Mouse (Mus musculus) heart, adult 11 months (tissue): ENCODE measurements around the gene Mapkap1.

Source experiments
- DNase-seq: peaks from one replicate; pipeline ENCODE4 v3.0.0; 2022

Mapkap1 gene

GRCm38 (mm10) chr2:34533281-34533680 lies 126.7 kb downstream of the Mapkap1 start:
- DNase-seq, result peak; percentile 23

DNA sequence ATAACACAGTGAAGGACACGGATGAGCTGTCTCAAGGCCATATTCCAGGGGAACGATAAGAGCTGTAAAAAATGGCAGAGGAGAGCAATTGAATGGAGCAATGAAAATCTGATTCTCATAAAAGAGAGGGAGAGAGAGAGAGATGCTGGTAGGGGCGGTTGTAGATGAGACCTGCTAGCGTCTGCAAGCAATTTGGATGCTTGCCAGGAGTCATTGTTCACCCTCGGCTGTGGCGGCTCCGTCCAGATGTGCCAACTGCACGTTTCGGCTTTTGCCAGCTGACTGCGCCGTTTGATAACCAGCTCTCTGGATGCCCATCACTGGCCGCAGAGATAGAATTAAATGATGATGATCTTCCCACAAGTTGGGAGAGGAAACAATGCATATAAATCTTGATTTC lies 128.4 kb downstream of the Mapkap1 start:
- no peak for DNase-seq

GRCm38 (mm10) chr2:34537356-34537755 lies 130.8 kb downstream of the Mapkap1 start:
- DNase-seq, result peak; percentile 66

- peak; percentile 40 for DNase-seq
Observed at GRCm38 (mm10) chr2:34543581-34543980, 137.0 kb downstream of the Mapkap1 start.

- DNase-seq, result peak; percentile 66
Observed at GRCm38 (mm10) chr2:34544021-34544420, 137.4 kb downstream of the Mapkap1 start.

GRCm38 (mm10) chr2:34544646-34545395 lies 138.2 kb downstream of the Mapkap1 start:
- DNase-seq, result peak; percentile 74

GRCm38 (mm10) chr2:34546176-34546677 lies 139.7 kb downstream of the Mapkap1 start:
- no peak for DNase-seq

DNA sequence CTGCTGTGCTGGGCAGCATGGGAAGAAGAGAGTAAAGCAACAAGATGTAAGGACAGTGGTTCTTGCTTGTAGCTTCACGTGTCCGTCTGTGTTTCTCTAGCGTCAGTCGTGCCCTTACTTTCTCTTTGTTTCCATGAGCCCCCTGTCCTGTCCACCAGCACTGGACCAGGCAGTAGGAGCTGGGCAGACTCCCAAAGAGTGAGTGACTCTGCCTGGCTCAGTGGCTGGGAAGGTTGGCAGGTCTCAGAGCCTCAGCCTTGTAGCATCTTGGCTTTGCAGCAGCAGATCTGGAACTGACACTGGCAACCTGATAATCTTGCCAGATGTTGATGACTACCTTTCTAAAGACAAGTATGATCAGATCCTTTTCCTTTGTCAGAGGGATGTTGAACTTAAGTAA lies 140.9 kb downstream of the Mapkap1 start:
- DNase-seq, result no peak

GRCm38 (mm10) chr2:34548961-34549360 lies 142.4 kb downstream of the Mapkap1 start:
- no peak for DNase-seq

DNA sequence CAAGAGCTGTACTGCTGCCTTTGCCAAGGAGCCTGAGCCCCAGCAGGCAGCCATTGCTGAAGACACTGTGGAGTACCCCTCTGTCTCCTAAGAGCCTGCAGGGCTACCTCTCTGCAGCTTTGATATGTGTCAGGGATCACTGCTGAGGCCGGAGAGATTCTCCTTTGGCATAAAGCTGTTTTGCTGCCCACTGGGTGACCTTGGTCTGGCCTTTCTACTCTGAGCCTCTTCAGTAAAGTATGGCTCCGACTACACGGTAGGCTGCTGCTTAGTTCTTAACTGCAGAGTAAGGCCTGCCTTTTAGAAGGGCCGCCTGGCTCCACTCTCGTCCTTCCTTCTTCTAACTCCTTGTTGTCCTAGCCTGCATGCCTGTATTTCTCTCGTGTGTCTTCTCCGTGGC lies 142.9 kb downstream of the Mapkap1 start:
- DNase-seq, result no peak

DNA sequence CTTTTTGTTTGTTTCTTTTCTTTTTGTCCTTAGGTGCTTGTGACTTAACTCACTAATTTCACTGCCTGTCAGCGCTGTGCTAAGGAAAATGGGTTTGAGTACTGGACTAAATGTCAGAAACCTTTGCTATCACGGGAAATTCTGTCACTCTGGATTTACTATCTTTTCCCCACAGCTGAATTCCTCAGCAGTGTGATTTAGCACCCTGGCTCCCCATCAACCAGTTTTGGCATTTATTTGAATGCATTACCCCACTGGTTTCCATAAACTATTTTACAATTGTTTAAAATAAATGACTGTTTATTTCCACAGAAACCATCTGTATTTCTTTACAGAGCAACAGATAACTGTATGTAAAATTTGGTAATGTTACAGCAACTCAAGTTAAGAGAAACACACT lies 146.2 kb downstream of the Mapkap1 start:
- DNase-seq, result no peak

DNA sequence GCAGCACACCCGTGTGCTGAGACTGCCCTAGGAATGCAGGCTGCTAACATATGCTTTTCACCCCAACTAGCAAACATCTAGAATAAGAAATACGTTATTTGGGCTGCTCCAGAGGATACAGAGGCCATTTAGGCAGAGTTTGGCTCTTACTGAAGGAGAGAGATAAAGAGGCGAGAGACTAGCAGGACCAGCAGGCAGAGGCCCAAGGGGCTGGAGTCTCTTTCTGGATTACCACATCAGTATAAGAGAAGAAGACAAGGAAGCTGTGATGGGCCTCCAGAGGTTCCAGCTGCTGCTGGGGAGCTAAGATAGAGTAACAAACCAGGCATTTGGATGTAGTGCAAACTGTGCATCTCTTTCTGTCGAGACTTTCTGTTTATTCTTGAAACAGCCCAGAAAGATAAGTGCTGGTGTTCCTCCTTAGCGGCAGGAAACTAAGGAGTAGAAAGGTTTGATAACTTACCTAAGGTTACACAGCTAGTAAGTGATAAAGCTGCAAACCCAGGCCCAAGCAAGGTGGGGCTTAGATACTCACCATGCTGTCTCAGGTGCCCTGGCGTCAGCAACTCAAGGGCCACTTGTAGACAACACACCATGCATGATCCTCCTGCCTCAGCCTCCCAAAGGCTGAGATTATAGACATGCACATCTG lies 147.1 kb downstream of the Mapkap1 start:
- DNase-seq, result no peak

- no peak for DNase-seq
Observed at GRCm38 (mm10) chr2:34560146-34560545, 153.6 kb downstream of the Mapkap1 start.

DNA sequence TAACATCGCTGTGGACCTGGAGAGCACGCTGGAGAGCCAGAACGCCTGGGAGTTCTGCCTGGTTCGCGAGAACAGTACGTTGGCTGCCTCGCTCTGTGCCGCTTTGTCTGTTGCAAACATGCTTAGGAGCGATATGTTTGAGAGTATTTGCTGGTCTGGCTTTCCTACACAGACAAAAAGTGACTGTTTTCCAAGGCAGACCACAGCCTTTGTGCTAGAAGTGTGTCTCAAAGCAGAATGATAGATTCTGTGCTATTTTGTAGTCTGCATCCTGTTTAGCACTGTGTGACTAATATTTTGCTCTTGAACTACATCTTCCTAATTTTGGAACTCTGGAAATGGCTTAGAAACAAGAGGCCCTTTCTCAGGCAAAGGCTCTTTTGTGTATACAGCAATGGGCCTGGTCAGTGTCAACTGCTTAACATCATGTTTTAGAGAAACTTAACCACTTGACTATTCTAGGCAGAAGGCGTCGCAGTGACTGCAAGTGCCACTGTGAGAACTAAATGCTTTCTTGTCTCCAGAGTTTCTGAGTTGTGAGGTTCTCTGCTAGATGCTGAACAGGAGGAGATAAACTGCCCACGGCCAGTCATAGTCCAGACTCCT lies 156.6 kb downstream of the Mapkap1 start:
- DNase-seq, result no peak

GRCm38 (mm10) chr2:34563865-34564264 lies 157.3 kb downstream of the Mapkap1 start:
- DNase-seq, result no peak

- DNase-seq, result no peak
Observed at GRCm38 (mm10) chr2:34566146-34566545, 159.6 kb downstream of the Mapkap1 start.

GRCm38 (mm10) chr2:34566601-34567000 lies 160.0 kb downstream of the Mapkap1 start:
- no peak for DNase-seq

DNA sequence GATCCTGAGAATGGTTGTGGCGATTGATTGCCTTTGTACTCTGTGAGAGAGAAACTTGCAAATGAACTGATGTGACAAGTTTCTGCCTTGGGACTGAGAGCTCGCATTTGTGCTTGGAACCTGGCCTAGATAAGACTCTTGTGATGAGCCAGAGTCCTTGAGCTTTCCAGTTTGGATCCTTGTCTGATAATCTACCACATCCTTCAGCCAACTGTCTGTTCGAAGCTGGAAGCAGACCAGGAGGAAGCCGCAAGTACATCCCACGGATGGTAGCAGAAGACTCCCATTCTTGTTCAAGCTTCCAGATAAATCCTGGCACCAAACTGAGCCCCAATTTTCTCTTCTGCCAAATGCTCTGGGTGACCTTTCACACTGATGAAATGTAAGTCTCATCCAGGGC lies 162.6 kb downstream of the Mapkap1 start:
- no peak for DNase-seq

GRCm38 (mm10) chr2:34570378-34570777 lies 163.8 kb downstream of the Mapkap1 start:
- DNase-seq, result no peak

- DNase-seq, result no peak
Observed at GRCm38 (mm10) chr2:34571096-34571495, 164.5 kb downstream of the Mapkap1 start.

DNA sequence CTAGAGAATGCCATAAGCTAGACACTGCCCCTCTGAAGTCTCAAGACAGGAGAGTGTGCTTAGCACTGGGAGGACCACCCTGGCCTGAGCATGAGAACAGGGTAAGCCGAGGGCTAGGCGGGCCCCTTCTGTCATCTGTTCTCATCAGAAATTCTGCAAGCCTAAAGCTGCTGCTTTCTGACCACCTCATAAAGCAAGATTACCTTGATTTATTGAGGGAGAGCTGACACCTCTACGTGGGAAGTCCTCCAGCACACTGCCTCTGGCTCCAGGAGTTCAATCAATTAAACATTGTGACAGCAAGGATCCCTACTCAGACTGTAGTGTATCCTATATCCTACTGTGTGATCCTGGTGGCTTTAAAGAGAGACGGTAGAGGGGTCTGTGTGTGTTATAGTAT lies 166.5 kb downstream of the Mapkap1 start:
- no peak for DNase-seq

DNA sequence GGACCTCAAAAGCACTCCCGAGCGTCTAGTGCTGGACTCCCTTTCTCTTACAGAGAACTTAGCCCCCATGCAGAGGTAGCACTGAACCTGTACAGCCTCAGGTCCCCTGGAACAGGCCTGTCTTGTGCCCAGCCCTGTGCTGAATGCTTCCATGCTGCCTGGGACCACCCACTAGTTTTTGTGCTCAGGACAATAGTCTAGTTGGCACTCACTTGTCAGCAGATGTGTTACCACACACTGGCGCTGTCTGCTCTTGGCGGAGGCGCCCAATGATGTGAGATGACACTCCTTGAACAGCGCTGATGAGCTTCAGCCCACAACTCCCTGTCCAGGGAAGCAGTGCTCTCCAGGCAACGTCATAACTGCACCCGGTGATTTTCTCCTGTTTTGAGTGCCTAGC lies 182.0 kb downstream of the Mapkap1 start:
- peak; percentile 80 for DNase-seq

DNA sequence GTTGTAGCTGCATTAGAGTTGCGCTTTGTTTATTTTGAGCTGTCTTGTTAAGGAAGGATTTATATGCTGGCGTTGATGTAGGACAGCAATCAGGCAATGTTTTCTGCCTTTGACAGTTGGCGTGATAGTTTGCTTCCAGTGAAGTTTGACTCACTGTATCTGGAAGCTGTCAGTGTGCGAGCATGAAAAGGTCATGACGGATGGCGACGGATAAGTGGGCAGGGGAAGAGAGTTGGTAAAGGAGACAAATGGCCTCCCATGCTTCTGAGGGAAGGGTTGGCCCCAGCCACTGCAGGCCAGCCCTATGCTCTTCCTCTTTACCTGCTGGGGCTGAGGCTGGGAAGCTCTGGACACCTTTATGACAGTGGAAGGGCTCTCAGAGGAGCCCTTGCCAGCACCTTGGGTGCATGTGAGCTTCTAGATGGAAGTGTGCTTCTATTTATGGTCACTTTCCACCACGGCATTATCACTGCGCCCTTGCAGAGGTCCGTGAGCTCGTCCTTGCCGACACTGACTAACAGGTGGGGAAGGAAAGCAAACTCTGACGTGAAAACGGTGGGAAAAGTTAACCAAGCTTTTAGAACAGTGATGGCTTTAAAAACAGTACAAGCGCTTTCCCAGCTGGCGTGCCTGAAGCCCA lies 185.3 kb downstream of the Mapkap1 start:
- DNase-seq, result peak; percentile 91
